Mouse (Mus musculus) bone marrow, adult 2 months (tissue): ENCODE results near the gene Gm13277.

Experiments
- CTCF ChIP-seq: fragments of 200-500 bp; IDR thresholded peaks from 2 replicates; pipeline ENCODE4 v1.5.1; 2011; ENCODE audit warnings: low read length, control low read depth; ENCODE audit not compliant: control insufficient read depth, insufficient read depth
- POLR2A ChIP-seq: fragments of 200-500 bp; IDR thresholded peaks from 2 replicates; pipeline ENCODE4 v1.6.1; 2011; ENCODE audit warnings: low read depth, mild to moderate bottlenecking, control low read depth, low read length, borderline replicate concordance; ENCODE audit not compliant: control insufficient read depth

DNA sequence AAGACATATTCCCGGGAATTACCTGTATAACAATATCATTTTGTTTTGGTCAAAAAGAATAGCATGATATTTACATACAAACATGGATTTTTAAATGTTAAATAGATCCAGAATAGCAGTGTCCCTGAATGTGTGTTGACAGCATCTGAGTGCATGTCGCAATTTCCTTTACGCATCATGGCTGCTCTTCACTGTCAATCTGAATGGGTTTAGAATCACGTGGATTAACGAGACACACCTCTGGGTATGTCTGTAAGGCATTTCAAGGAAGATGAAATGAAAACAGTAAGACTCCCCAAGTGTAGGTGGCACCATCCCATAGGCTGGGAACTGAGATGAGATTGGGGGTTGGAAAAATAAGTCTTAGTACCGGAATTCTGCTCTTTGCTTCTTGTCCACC, 49.4 kb upstream of the Gm13277 start:
- TF ChIP-seq CTCF (no peak), POLR2A (no peak)
